Mouse (Mus musculus) lung, postnatal 0 days (tissue): ENCODE data around the gene Gadl1. TPM values are rescaled to one million over a fixed set of nuclear protein-coding genes. Genes with fewer than 3 reads are reported as not detected.
A peak's percentile ranks its signal among the peaks of the same experiment; 100 is the strongest.

Experiments used
- ATAC-seq: fragments of 200-750 bp; cut with Nextera tagmentation; 2 replicates; pipeline ENCODE4 v1.8.0; 2017; ENCODE audit warnings: moderate library complexity
- DNase-seq: peaks from one replicate; pipeline ENCODE4 v3.0.0-alpha.2; 2016; ENCODE audit warnings: low spot score
- H3K27ac ChIP-seq: fragments of 300-500 bp; sonication (generic); 2 replicates; pipeline ENCODE4 v1.5.1; 2014; ENCODE audit warnings: antibody characterized with exemption, mild to moderate bottlenecking, low read length, mixed read lengths
- H3K27me3 ChIP-seq: fragments of 300-500 bp; sonication (generic); replicated peaks from 2 replicates; pipeline ENCODE4 v1.6.1; 2014; ENCODE audit warnings: low read length, mixed read lengths; ENCODE audit not compliant: insufficient read depth
- H3K36me3 ChIP-seq: fragments of 300-500 bp; sonication (generic); 2 replicates; pipeline ENCODE4 v1.6.1; 2014; ENCODE audit warnings: low read length, mixed read lengths; ENCODE audit not compliant: insufficient read depth
- H3K4me1 ChIP-seq: fragments of 300-500 bp; sonication (generic); 2 replicates; pipeline ENCODE4 v1.6.1; 2014; ENCODE audit warnings: antibody characterized with exemption, low read depth, low read length, mixed read lengths; ENCODE audit not compliant: insufficient read depth
- H3K4me2 ChIP-seq: fragments of 300-500 bp; sonication (generic); replicated peaks from 2 replicates; pipeline ENCODE4 v1.6.1; 2014; ENCODE audit warnings: low read depth, mild to moderate bottlenecking, low read length, moderate library complexity, mixed read lengths
- H3K4me3 ChIP-seq: fragments of 300-500 bp; sonication (generic); 2 replicates; pipeline ENCODE4 v1.5.1; 2014; ENCODE audit warnings: low read depth, low read length
- H3K9ac ChIP-seq: fragments of 300-500 bp; sonication (generic); replicated peaks from 2 replicates; pipeline ENCODE4 v1.6.1; 2014; ENCODE audit warnings: low read depth, mild to moderate bottlenecking
- H3K9me3 ChIP-seq: fragments of 300-500 bp; sonication (generic); 2 replicates; pipeline ENCODE4 v1.6.1; 2016; ENCODE audit warnings: low read length, mixed read lengths
- CTCF ChIP-seq: IDR thresholded peaks from 2 replicates; pipeline ENCODE4 v1.5.1; 2016; ENCODE audit warnings: antibody characterized with exemption, mild to moderate bottlenecking
- EP300 ChIP-seq: IDR thresholded peaks from 2 replicates; pipeline ENCODE4 v1.6.1; 2016; ENCODE audit warnings: antibody characterized with exemption, mild to moderate bottlenecking, control low read depth
- WGBS: fragments of 180-500 bp; shearing (Covaris S2); extraction: QIAGEN DNeasy Blood & Tissue Kit; methylation state at CpG from one replicate; pipeline ENCODE4 v1.1.7; 2014; 5-methylcytosine and 5-hydroxymethylcytosine counted together
- polyA plus RNA-seq: library from polyadenylated mRNA; unstranded; fragments of >200 nt; fragmentation: Nextera tagmentation; extraction: Ambion mirVana; gene quantifications from 2 replicates; pipeline ENCODE4 v1.2.1, GENCODE M21; 2015

Gene Gadl1
- polyA plus RNA-seq, 1 experiment from 2014 or later: 0.47 TPM

- WGBS: 65% methylated on average over 4 of the region's 4 CpGs
- H3K4me1 ChIP-seq: no peaks in the 10 kb centered on the region
- H3K4me3 ChIP-seq: no peak overlapping the region
- H3K4me2 ChIP-seq: no peak overlapping the region
- no peaks in the 10 kb centered on the region for H3K36me3 ChIP-seq
- H3K9ac ChIP-seq: no peak overlapping the region
- TF ChIP-seq CTCF: no peak
- DNase-seq (no peak), ATAC-seq (no peak)
- no peak overlapping the region for H3K27ac ChIP-seq
- H3K27me3 ChIP-seq: no peaks in the 10 kb centered on the region
- H3K9me3 ChIP-seq: no peaks in the 10 kb centered on the region
Observed at GRCm38 (mm10) chr9:115998383-115998782, 89.1 kb downstream of the Gadl1 start.

DNA sequence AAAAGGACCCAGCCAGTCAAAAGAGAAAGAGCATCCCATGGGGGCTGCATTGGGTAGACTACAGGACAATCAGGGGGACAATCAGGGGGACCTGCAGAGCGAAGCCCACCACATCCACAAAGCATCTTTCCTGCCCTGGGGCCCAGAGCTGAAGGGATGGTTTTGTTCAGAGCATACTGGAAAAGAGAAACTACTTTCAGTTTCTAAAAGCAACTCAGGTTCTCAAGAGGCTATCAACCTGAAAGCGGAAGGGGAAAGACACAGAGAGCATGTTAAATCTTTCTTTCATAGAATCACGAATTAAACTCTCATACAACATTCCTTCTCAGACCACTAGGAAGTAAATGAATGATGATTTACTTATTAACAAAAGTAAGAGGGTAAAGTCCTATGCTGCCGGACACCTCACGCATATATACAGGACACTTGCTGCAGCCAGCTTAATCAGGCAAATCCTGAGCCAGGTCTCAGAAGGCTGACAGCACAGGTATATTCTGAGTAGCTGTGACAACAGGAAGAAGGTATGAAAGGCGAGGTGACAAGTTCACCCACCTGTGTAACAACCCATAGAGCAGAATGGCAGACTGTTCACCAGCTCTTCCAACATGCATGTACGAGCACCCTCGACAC lies 90.2 kb downstream of the Gadl1 start:
- no peak overlapping the region for H3K27ac ChIP-seq
- no peak overlapping the region for H3K4me2 ChIP-seq
- no peaks in the 10 kb centered on the region for H3K9me3 ChIP-seq
- H3K4me1 ChIP-seq: no peaks in the 10 kb centered on the region
- no peak overlapping the region for H3K4me3 ChIP-seq
- H3K36me3 ChIP-seq: no peaks in the 10 kb centered on the region
- DNase-seq (peak; percentile 11), ATAC-seq (no peak)
- WGBS: 74% methylated on average over 8 of the region's 8 CpGs
- TF ChIP-seq EP300: no peak
- no peak for TF ChIP-seq CTCF
- H3K9ac ChIP-seq: no peak overlapping the region
- no peaks in the 10 kb centered on the region for H3K27me3 ChIP-seq

DNA sequence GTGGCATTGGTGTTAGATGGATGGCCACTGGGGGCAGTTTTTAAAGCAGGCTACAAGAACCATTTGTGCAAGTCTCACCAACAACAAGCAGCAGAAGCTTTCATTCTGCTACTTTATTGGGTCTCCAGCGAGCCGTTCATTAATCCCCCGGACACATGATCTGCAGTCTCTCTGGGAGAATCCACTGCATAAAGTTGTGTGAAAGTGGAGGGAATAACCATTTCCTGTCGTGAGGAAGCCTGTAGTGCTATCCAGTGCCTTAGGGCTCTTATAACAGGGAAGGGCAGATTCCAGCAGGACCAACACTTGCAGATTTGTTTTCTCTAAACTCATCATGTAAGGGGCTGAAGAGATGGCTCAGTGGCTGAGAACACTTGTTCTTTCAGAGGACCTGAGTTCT lies 104.7 kb downstream of the Gadl1 start:
- Histone ChIP-seq H3K9ac (no peak overlapping the region), H3K9me3 (no peaks in the 10 kb centered on the region), H3K36me3 (no peaks in the 10 kb centered on the region), H3K4me3 (no peak overlapping the region), H3K27me3 (no peaks in the 10 kb centered on the region), H3K27ac (no peak overlapping the region), H3K4me2 (no peak overlapping the region), H3K4me1 (no peaks in the 10 kb centered on the region)
- 64% methylated on average over 4 of the region's 4 CpGs for WGBS
- ATAC-seq (no peak), DNase-seq (no peak)
- TF ChIP-seq EP300 (no peak), CTCF (no peak)

DNA sequence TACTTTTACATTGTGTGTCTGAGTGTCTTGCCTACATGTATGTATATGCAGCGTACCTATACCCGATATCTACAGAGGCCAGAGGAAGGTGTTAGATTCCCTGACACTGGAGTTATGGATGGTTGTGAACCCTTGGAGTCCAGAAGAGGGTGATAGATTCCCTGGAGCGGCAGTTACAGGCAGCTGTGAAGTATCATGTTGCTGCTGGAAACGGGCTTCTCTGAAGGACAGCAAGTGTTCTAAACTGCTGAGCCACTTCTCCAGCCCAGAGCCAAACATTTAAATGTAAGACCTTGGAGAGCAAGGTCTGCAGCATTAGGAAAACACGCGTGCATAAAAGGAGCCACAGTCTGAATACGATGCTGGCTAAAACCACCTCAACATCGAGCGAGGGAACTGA lies 107.0 kb downstream of the Gadl1 start:
- TF ChIP-seq CTCF: no peak
- no peak for TF ChIP-seq EP300
- Histone ChIP-seq H3K27me3 (no peaks in the 10 kb centered on the region), H3K9ac (no peak overlapping the region), H3K36me3 (no peaks in the 10 kb centered on the region), H3K4me1 (no peaks in the 10 kb centered on the region), H3K4me3 (no peak overlapping the region), H3K4me2 (no peak overlapping the region), H3K9me3 (no peaks in the 10 kb centered on the region), H3K27ac (no peak overlapping the region)
- DNase-seq: no peak
- ATAC-seq: no peak
- 57% methylated on average over 9 of the region's 9 CpGs for WGBS

GRCm38 (mm10) chr9:116017091-116017490 lies 107.8 kb downstream of the Gadl1 start:
- H3K36me3 ChIP-seq: no peaks in the 10 kb centered on the region
- no peaks in the 10 kb centered on the region for H3K4me1 ChIP-seq
- no peak overlapping the region for H3K4me2 ChIP-seq
- H3K27me3 ChIP-seq: no peaks in the 10 kb centered on the region
- no peak overlapping the region for H3K9ac ChIP-seq
- H3K4me3 ChIP-seq: no peak overlapping the region
- TF ChIP-seq EP300 (no peak), CTCF (no peak)
- H3K9me3 ChIP-seq: no peaks in the 10 kb centered on the region
- H3K27ac ChIP-seq: no peak overlapping the region
- no peak for ATAC-seq
- 85% methylated on average over 3 of the region's 3 CpGs for WGBS
- no peak for DNase-seq

GRCm38 (mm10) chr9:116018586-116018985 lies 109.3 kb downstream of the Gadl1 start:
- Histone ChIP-seq H3K9ac (no peak overlapping the region), H3K4me3 (no peak overlapping the region), H3K4me1 (no peaks in the 10 kb centered on the region), H3K27ac (no peak overlapping the region), H3K36me3 (no peaks in the 10 kb centered on the region), H3K9me3 (no peaks in the 10 kb centered on the region), H3K4me2 (no peak overlapping the region), H3K27me3 (no peaks in the 10 kb centered on the region)
- DNase-seq (no peak), ATAC-seq (no peak)
- TF ChIP-seq CTCF: no peak
- no peak for TF ChIP-seq EP300
- WGBS: 90% methylated on average over 7 of the region's 7 CpGs

DNA sequence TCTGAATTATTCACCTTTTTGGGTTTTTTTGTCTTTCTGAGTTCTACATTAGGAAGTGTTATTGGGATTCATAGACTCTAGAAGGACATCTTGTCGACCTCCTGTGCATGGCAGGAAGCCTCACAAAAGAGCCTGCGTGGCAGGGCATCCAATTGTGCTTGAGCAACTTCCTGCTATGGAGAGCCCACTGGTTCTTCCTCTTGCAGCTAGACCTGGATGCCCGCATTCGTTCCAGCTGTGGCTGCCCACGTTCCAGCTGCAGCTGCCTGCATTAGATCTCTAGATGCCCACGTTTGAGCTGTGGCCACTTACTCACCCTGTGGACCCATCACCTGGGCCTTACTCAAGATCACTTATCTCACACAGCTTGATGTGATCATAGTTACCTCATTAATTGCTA lies 116.1 kb downstream of the Gadl1 start:
- Histone ChIP-seq H3K27ac (no peak overlapping the region), H3K27me3 (no peaks in the 10 kb centered on the region), H3K36me3 (no peaks in the 10 kb centered on the region), H3K9me3 (no peaks in the 10 kb centered on the region), H3K9ac (no peak overlapping the region), H3K4me2 (no peak overlapping the region), H3K4me3 (no peak overlapping the region), H3K4me1 (no peaks in the 10 kb centered on the region)
- DNase-seq: no peak
- ATAC-seq: no peak
- 69% methylated on average over 6 of the region's 6 CpGs for WGBS
- no peak for TF ChIP-seq EP300
- TF ChIP-seq CTCF: no peak
